Mouse (Mus musculus) thymus, postnatal 4 days (tissue): ENCODE measurements at regions not wholly inside any gene's neighbourhood (a gene's known extent, or its start where the extent isn't known, plus 50 kb on each side); places are given as distances from the start of the nearest gene placed in this dataset.

Experiments
- DNase-seq: peaks from one replicate; pipeline ENCODE4 v3.0.0; 2021

DNA sequence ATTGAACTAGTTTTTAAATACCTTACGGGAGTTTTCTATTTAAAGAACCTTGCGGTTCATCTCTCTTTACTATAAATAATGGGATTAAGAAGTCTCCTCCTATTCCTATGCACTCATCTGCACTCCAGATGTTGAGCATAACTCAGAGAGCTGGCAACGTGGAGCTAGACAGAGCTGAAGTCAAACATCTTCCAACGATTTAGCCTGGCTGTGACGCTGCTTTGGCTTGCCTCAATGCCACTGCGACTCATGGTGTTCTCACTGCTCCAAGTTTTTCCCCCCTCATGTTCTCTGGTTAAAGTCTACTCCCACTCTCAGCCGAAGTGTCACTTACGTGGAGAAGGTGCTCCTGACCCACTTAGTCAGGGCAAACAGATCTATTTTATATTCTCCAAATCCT is 277.3 kb upstream of the Gjb5 start:
- no peak for DNase-seq

DNA sequence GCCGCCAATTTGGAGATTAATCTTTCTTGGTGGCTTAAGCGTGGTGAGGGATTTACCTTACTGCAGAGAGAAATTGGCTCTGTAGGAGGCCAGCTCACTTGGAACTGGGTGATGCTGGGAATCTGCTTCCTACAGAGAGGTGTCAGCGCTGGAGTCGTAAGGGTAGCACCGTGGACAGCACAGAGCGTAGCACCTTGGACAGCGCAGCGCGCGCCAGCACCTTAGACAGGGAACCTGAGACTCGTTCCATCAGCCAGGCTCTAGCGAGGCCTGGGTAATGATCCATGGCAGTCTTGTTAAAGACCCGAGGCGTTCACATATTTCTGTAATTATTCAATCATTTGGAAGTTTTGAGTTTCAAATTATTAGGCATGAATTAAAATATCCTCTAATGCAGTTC is 261.9 kb upstream of the Gjb5 start:
- DNase-seq, result peak; percentile 13

DNA sequence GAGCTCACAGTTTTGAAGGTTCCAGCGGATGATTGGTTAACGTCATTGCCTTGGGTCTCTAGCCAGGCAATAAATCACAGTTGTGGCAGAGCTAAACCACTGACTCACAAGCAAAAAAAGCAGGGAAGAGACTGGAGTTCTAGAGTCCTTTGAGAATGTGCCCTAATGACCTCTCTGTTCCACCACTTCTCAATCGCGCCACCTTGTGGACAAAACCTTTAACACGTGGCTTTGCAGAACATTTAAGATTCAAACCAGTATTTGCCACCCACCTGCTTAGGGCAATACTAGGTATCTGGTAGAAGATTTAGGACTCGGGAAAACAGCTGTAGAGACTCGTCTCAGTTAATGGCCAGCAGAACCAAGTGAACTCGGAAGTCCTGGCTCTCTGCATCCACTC is 254.8 kb upstream of the Gjb5 start:
- DNase-seq, result peak; percentile 47

DNA sequence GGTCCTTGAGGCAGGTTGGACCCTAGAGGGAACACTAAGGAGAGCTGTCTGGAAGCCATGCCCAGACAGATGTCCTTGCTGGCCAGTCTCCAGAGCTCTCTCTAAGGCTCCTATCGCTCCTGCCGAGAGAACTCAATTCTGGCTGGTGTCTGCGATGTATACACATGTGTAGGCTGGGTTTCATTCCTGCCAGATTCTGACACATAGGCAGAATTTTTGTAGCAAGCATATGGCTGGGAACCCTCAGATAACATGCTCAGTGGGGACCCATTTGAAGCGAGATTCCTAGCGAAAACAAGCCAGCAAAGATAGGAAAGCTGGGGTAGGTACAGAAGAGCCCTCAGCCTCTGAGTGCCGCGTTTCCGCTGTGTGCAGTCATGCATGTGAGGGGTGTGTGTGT is 242.9 kb upstream of the Gjb5 start:
- DNase-seq, result no peak

DNA sequence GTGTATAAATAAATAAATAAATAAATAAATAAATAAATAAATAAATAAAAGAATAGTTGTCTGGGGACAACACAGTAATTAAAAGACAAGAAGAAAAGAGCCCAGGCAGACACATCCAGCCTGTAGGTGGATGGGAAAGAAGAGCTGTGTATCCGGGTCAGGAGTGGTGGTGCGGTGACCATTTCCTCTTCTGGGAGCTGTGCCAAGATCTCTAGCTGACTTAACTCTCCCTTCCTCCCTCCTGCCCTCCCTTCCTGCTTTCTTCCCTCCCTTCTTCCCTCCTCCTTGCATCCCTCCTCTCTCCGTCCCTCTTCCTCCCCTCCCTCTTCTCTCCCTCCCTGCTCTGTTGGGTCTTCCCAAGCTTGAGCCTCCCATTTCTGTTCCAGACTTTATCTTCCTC is 240.6 kb upstream of the Gjb5 start:
- no peak for DNase-seq

DNA sequence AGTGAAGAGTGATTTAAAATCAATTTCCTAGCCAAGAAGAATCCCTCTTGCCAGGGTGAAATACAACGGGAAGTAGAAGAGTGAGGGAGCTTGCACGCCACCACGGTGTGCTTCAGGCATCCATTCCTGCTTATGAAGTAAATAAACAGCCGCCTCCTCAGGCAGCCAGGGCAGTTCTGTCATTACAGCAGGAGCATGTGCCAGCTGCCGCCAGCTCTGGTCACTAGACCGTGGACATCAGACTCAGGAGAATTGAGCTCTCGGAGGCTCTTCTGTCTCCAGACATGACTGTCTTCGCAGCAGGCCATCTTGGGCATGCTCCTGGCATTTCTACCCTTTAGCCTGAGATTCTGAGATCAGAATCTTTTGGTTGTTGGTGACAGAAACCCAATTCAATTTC is 236.1 kb upstream of the Gjb5 start:
- DNase-seq, result no peak

DNA sequence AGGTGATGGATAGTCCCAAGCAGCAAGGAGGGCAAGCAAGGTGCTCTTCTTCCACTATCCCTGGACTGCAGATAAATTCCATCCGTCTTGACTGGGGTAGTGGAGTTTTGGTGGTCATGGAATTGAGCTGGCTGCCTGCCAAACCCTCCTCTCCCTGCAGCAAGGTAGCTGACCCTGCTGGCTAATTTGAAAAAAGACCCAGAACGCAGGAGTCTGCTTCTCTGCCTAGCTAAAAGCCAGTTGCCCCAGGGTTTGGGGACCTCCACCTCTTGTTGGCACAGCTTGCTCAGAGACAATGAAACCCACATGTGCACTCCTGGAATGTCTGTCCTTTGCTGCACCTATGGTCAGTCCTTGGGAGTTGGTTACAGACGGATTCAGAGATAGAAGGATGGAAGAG is 233.6 kb upstream of the Gjb5 start:
- DNase-seq, result no peak

DNA sequence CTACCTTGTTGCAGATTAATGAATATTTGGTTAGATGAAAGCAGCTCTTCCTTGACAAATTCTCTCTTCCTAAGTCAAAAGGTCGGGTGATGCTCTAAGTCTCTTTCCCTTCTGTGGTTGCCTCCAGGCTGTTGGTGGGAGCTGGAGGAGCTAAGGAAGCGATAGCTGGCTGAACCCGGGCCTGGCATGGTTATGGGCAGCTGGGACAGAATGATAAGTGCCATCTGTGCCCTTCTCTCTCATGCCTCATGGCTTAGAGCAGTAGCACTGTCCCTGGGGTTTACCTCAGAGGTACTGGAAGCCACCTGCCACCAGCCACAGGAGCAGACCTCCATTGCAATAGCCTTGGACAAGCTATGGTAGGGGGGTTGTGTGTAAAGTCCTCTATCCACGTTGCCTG is 228.8 kb upstream of the Gjb5 start:
- DNase-seq, result no peak

DNA sequence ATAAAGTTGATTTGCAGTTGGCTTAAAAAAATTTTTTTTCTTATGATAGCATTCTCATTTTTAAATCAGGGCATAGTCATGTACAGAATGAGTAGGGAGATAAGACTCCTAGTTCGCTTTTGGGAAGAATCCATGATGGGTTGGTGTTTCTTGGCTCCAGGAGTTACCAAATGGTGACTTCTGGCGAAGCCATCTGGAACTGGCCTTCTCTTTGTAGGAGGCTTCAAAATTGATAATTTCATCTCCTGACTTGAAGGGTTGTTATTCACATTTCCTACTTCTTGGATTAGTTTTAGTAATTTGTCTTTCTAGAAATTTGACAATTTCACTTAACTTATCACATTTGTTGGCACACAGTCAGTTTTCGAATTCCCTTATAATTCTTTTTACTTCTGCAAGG is 218.5 kb upstream of the Gjb5 start:
- DNase-seq, result no peak

DNA sequence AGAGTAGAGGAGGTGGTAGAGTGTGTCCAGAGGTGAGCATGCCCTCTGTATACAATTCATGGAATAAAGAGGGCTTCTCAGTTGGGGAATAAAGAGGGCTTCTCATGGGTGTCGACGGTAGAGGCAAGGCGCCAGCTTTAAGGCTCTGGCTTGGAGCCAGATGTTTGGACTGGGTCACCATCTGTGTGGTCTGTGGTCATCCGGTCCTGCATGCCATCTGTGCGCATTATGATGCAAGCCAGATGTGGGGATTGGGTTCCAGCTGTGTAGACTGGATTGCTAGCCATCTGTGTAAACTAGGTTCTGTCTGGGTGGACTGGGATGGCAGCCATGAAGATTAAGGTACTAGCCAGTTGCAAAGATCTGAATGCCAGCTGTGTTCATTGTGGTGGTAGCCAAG is 204.6 kb upstream of the Gjb5 start:
- no peak for DNase-seq

DNA sequence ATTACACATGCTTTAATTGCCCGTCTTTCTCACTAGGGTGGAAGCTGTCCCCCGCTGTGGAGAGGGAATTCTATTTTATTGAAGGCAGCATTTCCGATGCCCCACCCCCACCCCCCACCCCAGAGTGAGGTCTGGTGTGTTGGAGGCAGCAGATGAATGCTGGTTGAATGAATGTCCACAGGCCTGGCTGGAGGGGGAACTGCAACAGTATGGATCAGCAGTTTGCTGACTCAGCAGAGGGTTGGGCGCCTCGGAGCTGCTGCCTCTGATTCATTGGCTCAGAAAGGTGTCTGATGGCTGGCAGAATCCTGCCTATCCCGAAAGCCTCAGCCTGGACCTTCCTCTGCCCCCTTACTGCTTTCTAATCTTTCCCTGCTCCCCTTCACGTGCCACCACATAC is 200.6 kb upstream of the Gjb5 start:
- DNase-seq, result no peak

DNA sequence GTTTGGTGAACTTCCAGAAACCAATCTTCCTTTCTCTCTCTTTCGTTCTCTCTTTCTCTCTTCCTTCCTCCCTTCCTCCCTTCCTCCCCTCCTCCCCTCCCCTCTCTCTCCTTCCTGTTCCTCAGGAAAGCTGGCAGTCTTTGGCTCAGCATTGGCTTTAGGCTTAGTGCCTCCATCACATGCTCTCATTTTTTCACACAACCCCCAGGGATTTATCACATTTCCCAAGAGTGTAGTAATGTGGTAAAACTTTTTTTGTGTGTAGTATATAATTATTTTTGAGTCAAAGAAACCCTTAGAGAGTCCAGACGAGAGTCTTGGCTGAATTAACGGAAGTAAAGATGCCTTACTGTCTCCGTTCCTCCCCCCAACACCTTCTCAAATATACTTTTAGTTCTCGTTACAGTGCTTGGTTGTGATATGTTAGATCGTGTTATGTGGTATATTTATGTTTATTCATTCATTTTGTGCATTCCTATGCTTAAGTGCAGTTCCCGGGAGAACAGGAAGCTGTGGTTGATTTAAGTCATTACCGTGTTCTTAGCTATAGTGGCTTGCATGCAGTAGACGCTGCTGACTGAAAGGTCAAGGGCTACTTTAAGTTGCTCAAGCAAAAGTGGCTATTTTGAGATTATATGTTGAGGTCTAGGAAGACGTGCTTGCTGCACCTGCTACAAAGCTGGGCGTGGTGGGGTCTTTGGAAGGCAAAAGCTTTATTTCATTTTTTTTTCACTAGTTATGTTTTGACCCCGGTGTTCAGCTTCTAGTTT is 194.7 kb upstream of the Gjb5 start:
- no peak for DNase-seq

DNA sequence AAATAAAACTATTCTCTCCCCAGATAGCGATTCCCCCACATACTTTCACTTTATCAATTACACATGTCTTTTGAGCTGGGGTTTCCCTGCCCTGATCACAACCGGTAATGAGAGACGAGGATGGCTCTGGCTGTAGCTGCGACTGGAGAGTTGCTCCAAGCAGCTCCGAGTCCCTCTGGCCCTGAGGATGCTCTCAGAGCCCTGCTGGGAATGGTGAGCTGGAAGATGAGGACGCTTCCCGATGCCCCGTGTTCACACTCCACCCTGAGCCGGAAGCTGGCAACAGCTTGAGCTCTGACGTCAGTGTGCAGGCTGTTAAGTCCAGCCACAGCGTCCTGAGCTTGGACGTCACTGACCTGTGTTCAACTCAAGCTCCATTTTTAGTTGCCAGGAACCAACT is 191.6 kb upstream of the Gjb5 start:
- DNase-seq, result no peak

DNA sequence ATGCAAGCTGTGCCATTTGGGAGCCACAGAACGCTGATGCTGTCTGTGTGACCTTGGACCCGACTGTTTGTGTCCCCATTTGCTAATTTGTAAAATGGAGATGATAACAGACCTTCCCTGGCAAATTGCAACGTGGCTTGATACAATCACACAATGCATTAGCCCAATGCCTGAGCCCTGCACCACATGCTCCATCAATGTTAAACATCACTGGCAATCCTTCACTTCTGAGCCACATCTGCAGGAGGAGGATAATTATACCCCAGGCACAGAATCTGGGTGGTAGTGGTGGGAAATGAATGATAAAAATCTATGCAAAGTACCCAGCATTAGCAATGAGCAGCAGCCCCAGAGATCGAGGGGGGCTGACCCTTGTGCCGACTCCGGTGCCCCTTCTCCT is 191.0 kb upstream of the Gjb5 start:
- no peak for DNase-seq

DNA sequence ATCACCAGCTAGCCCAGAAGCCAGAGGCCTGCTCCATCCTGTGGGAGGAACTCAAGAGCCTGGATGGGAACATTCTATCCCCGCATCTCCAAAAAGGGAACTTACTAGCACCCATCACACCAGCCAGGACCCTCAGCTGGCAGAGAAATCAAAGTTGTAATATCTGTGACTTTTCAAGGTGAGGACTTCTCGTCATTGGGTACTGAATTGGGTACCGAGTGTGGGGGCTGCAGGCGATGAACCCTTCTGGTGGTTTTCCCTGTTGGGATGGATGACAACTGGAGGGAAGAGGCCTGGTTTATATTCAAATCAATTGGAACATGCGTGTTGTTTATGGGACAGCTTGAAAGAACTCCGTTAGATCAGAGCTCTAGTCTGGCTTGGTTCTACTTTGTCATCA is 187.1 kb upstream of the Gjb5 start:
- no peak for DNase-seq

DNA sequence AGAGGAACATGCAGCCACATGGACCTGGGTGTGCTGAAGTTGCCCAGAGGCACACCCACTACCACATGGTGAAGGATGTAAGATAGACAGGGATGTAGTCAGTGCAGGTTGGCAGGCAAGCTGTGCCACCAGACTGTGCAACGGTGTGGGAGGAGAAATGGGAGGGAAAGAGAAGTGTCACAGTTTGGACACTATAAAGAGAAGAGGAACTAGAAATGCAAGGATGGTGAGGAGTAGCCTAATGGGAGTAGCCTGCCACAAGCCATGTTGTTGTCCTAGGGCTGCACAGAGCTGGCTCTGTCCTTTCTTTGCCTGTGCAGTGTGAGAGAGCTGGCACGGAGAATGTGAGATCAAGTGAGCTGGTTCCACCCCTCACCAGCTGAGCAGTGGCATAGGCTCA is 185.3 kb upstream of the Gjb5 start:
- no peak for DNase-seq

DNA sequence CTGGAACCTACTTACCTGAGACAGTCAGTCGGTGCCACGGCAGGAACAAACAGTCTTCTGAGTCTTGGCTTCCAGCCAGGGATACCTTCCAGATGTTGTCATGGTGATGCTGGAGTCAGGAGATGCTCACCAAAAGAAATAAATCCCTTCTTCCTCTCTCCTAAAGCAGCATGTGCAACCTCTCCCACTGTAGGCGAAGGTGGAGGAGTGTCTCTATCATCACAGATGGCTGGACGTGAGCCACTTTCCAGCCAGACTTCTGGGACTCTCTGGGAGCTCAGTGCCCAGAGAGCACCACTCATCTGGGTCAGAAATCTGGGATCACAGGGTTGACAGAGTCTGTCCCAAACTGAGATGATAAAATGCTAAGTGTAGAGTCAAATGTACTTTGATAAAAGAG is 184.8 kb upstream of the Gjb5 start:
- DNase-seq, result no peak

DNA sequence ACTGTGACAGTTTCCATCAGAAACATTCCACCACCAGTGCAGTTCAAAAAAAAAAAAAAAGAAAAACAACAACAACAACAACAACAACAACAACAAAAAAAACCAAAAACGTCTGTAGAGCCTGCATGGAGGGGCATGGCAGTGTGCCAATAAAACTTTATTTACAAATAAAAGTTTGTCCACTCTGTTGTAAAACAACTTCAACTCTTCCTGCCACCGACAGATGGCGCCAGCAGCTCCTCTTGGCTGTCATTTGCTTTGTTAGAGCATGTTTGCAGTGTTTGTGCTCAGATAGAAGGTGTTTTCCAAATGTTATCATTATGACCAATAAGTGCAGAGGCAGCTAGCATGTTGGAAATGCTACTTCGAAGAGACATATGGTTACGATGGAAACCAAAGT is 179.0 kb upstream of the Gjb5 start:
- peak; percentile 9 for DNase-seq

DNA sequence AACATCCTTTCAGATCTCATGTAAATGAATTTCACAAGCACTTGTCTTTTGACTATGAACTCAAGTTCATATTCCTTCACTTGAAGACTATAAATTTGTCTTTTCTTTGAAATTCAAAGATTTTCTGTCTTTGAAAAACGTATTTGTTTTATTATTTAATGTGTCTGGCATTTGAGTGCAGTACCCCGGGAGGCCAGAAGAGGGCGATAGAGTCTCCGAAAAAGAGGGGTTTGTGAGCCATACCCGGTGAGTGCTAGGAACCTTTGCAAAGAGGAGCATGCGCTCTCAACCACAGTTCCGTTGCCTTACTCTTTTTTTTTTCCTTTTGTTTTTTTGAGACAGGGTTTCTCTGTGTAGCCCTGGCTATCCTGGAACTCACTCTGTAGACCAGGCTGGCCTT is 177.6 kb upstream of the Gjb5 start:
- DNase-seq, result peak; percentile 13

DNA sequence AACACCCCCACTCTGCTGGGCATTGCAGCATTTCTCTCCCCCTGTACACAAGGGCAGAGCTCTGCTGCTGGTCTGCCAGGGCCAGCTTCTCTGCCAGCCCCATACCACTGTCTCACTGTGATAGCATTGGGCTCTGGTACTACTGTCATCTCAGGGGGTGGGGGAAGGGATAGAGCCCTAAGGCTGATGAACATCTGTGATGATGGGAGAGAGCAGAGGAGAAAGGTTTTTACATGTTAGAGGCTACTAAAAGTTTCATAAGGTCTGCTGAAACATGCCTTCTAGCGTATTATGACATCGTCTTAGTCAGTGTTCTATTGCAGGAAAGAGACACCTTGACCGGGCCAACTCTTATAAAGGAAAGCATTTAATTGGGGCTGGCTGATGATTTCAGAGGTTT is 176.4 kb upstream of the Gjb5 start:
- DNase-seq, result no peak

DNA sequence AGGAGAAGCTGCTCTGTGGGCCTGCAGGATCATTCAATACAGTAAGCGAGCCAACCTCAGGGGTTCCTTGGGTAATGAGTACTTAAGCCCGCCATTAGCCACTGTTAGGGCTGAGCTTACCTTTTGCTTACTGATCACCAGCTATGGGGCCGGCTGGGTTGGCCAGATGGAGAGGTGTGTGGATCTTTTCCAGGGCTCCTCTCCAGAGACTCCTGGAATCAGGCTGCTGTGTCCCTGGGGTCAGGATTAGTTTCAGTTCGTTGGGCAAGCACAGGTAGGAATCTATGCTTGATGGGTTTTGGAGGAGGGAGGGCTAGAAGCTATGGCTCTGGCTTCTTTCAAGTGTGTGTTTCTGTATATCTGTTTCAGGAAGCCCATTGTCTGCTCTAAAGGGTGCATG is 175.7 kb upstream of the Gjb5 start:
- no peak for DNase-seq

DNA sequence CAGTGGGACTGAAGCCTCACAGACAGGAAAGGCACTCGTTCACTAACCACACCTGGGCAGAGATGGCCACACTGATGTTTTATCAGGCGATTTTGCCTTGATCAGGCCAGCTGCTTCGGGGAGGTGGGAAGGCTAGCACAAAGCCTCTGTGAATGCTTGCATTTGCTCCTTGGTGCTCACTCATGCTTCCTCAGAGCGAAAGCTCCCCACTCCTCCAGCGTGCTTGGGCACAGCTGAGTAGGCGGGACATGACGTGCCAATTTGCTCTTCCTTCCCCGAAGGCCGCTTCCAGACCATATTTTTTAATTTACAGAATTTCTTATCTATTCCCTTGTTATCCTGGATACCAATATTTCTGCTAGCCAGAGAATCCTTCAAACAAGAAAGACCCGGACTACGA is 172.8 kb upstream of the Gjb5 start:
- no peak for DNase-seq

DNA sequence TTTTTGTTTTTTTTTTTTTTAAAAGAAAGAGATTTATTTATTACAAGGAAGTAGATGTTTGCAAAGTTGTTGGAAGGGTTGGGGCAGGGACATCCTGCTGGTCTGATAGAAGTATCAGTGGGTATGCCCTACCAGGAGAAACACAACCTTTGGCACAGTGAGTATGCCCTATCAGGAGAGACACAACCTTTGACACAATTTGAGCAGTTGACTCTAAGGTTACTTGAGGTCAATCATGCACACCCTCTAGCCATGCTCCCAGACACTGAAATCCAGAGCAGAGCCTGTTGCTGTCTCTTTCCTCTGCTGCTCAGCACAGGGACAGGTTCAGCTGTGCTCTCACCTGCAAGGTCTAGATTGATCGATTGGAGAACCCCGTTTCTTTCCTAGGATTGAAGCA is 164.2 kb upstream of the Gjb5 start:
- no peak for DNase-seq

DNA sequence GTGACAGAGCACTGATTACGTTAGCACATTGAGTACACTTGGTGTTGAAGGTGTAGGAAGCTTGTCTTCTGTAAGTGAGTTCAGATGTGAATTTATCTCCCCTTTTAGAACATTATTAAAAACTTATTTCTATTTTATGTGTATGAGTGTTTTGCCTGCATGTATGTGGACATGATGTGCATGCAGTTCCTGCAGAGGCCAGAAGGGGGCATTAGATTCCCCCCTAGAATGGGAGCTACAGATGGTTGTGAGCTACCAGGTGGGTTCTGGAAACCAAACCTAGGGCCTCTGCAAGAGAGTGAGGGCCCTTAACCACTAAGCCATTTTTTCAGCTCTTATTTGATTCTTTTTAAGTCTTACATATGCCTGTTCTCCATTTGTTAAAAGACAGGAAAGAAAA is 160.0 kb upstream of the Gjb5 start:
- DNase-seq, result peak; percentile 34

DNA sequence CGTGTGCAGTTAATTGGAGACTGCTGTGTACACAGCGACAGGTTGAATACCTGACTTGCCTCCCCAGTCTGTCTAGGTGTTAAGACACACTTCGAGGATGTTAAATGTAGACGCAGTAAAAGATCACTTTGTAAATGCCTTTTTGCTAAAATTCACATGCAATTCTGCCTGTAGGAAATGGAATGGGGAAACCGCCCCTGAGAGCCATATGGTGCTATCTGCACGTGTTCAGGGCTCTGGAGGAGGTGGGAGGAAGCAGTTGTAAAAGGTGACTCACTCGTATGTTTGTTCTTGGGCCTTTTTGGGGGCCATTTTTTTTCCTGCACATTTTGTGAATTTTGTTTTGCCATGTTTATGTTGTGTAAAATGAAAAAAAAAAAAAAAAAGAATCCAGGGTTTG is 159.6 kb upstream of the Gjb5 start:
- DNase-seq, result no peak

DNA sequence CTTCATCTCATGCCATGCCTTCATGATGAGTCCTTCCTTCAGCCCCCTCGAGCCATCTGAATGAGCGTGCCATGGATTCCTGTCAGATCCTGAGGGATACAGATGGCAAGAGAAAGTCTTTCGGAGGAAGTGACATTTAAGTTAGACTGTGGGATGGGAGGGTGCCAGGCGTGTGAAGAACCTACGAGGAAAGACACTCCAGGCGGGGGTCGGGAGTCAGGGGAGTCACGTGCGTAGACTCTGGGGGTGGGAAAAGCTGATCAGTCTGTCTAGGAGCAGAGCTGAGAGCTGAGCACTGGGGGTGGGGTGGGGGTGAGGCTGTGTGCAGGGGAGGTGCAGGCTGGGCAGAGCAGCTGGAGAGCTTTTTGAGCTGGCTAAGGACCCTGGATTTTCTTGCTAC is 152.0 kb upstream of the Gjb5 start:
- no peak for DNase-seq
